Mouse (Mus musculus): Measurements from ENCODE around the gene E330034G19Rik. TPM values are rescaled to one million over a fixed set of nuclear protein-coding genes. Genes with fewer than 3 reads are reported as not detected.
"Not testable (repeated sequence)": the region's sequence is repeated elsewhere in the genome, so short reads cannot be mapped to it uniquely, and the experiment has no call there.

E330034G19Rik gene
- polyA plus RNA-seq, 1 experiment: 0.10 TPM

DNA sequence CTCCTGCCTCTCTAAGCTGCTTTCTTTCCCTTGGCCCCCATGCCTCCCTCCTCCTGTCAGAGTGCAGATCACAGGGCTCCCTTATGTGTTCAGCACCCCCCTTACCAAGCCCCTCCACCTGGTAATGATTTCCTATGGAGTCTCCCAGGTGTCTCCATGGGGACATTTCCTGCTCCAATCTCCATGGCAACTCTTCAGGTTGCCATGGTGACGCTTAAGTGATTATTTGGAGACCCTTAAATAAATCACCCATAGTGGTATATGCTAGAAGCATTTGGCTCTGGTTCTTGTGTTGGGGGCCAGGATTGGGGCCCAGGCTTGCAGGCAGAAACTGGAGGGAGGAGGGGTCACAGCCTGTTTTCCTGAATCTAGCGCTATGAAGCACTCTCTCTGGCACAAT, 30.1 kb upstream of the E330034G19Rik start:
- TF ChIP-seq POLR2A (IDR thresholded peaks at IDR 0.05; ENCODE audit: extremely low read depth, insufficient read depth, low read length) (no peak), CTCF (IDR thresholded peaks at IDR 0.05; ENCODE audit: extremely low read depth, insufficient read depth, low read length) (no peak)
- Histone ChIP-seq H3K4me1 (ENCODE audit: control insufficient read depth, insufficient read depth, low read length) (no peaks in the 10 kb centered on the region; the same call in 1 of the 2 replicates), H3K27ac (ENCODE audit: insufficient read depth, low read length) (no peak overlapping the region), H3K4me3 (ENCODE audit: insufficient read depth, low read length) (no peak overlapping the region)

DNA sequence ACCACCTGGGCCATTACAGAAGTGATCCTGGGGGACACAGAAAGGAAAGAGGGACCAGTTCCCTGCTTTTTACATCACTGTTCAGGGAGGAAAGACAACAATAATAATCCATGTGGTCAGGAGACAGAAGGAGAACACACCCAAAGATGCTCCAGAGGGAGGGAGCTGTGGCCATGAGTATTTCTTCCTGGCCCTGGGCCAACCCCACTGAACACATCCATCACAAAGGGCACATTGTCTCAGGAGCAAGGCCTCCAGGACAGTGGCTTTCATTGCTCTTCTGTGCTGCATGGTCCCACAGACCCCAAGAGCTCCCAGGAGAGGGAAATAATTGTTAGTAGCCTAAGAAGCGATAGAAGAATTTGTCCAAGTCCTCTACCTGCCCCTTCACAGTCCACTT, 23.4 kb upstream of the E330034G19Rik start:
- Histone ChIP-seq H3K4me1 (ENCODE audit: control insufficient read depth, insufficient read depth, low read length) (no peaks in the 10 kb centered on the region), H3K4me3 (ENCODE audit: insufficient read depth, low read length) (no peak overlapping the region), H3K27ac (ENCODE audit: insufficient read depth, low read length) (no peak overlapping the region)
- no peak for TF ChIP-seq CTCF (IDR thresholded peaks at IDR 0.05; ENCODE audit: extremely low read depth, insufficient read depth, low read length)
- TF ChIP-seq POLR2A (IDR thresholded peaks at IDR 0.05; ENCODE audit: extremely low read depth, insufficient read depth, low read length): no peak

DNA sequence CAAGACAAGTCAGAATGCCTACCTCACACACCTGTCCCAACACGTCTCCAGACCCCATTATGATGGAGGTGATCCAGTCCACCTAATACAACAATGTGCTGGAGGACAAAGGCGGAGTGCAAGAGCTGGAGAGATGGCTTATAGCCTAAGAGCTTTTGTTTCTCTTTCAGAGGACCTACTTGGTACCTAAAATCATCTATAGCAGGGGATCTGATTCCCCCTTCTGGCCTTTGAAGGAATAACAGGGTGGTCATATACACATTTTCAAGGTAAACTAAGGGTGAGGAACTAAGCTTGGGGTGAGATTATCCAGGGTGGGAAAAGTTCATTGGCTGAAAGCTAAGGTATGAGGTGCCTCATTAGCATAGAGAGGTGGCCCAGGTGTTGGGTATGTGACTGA, 19.4 kb upstream of the E330034G19Rik start:
- Histone ChIP-seq H3K4me1 (ENCODE audit: control insufficient read depth, insufficient read depth, low read length) (peaks cover 2% of the 10 kb centered on the region; the same call in 1 of the 2 replicates), H3K27ac (ENCODE audit: insufficient read depth, low read length) (no peak overlapping the region), H3K4me3 (ENCODE audit: insufficient read depth, low read length) (no peak overlapping the region)
- TF ChIP-seq POLR2A (IDR thresholded peaks at IDR 0.05; ENCODE audit: extremely low read depth, insufficient read depth, low read length): no peak
- TF ChIP-seq CTCF (IDR thresholded peaks at IDR 0.05; ENCODE audit: extremely low read depth, insufficient read depth, low read length): peak; percentile 11; the same call in 1 of the 2 replicates

DNA sequence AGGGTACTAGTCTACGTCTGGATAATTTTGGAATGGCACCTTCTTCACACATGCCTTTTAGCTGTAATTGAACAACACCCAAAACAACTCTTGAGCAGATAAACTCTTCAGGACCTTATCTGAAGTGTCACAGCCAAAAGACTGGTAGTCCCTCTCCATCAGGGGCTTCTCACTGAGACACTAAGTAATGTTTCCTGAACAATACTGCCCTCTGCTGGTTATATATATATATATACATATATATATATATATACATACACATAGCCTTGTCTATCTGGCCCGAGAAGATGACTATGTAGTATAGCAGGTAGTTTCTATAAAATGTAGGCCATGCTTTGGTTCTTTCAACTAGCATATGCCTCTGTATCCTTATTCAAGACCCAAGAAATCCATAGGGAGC, 17.5 kb upstream of the E330034G19Rik start:
- H3K4me1 ChIP-seq (ENCODE audit: control insufficient read depth, insufficient read depth, low read length): peaks cover 2% of the 10 kb centered on the region; the same call in 1 of the 2 replicates
- no peak for TF ChIP-seq POLR2A (IDR thresholded peaks at IDR 0.05; ENCODE audit: extremely low read depth, insufficient read depth, low read length)
- peak; percentile 18; the same call in 1 of the 2 replicates for TF ChIP-seq CTCF (IDR thresholded peaks at IDR 0.05; ENCODE audit: extremely low read depth, insufficient read depth, low read length)
- H3K27ac ChIP-seq (ENCODE audit: insufficient read depth, low read length): no peak overlapping the region
- no peak overlapping the region for H3K4me3 ChIP-seq (ENCODE audit: insufficient read depth, low read length)

DNA sequence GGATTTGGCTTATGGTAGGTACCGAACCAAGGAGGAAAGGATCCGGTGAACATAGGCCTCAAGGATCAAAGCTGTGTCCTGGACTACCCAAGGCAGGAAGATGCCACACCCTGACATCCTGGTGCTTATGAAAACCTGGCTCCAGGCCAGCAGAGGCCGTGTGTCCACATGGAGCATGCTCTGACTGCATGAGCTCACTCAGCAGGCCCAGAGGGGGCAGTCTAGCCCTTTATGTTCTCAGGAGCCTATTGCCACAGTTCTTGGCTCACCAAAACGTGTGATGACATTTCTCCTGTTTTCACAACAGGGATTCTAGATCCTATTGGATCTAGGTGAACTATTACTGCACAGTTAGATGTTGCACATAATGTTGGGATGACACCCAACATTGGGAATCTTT, 11.7 kb upstream of the E330034G19Rik start:
- TF ChIP-seq CTCF (IDR thresholded peaks at IDR 0.05; ENCODE audit: extremely low read depth, insufficient read depth, low read length) (no peak), POLR2A (IDR thresholded peaks at IDR 0.05; ENCODE audit: extremely low read depth, insufficient read depth, low read length) (no peak)
- H3K4me1 ChIP-seq (ENCODE audit: control insufficient read depth, insufficient read depth, low read length): no peaks in the 10 kb centered on the region
- H3K27ac ChIP-seq (ENCODE audit: insufficient read depth, low read length): no peak overlapping the region
- H3K4me3 ChIP-seq (ENCODE audit: insufficient read depth, low read length): no peak overlapping the region

DNA sequence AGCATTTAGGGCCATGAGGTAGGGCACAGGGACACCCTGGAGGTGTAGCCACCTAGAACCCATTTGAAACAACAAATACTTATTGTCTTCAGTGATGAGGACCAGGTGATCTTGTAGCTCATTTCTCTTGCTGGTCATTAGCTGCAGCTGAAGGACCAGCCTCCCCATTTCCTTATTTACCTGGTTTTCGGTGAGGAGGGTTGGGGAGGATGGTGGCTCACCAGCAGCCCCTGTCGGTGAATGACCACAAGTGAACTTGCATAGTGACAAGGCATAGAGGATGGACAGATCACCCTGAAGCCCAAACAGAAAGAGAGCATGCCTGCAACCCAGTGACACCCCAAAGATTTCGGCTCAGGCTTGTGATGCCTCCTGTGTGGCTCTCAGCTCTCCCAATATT, 10.7 kb upstream of the E330034G19Rik start:
- Histone ChIP-seq H3K4me3 (ENCODE audit: insufficient read depth, low read length) (no peak overlapping the region), H3K4me1 (ENCODE audit: control insufficient read depth, insufficient read depth, low read length) (no peaks in the 10 kb centered on the region), H3K27ac (ENCODE audit: insufficient read depth, low read length) (no peak overlapping the region)
- no peak for TF ChIP-seq POLR2A (IDR thresholded peaks at IDR 0.05; ENCODE audit: extremely low read depth, insufficient read depth, low read length)
- TF ChIP-seq CTCF (IDR thresholded peaks at IDR 0.05; ENCODE audit: extremely low read depth, insufficient read depth, low read length): no peak

DNA sequence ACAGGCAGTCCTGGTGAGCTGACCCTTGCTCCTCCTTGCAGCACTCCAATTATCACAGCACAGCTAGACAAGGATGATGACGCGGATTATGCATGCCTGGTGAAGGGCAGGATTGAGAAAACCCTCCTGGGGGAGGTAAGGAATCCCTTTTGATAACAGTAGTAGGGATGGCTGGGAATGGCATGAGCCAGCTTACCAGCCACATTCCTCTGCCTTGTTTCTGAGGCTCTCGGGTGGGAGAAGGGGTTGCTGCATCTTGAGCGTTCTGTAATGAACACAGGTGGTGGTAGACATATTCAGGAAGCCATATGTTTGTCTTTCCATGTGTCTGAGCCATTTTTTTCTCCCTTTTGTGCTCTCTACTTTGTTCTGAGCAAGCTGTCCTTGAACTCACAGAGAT, 6.9 kb upstream of the E330034G19Rik start:
- TF ChIP-seq CTCF (IDR thresholded peaks at IDR 0.05; ENCODE audit: extremely low read depth, insufficient read depth, low read length) (no peak), POLR2A (IDR thresholded peaks at IDR 0.05; ENCODE audit: extremely low read depth, insufficient read depth, low read length) (no peak)
- Histone ChIP-seq H3K27ac (ENCODE audit: insufficient read depth, low read length) (no peak overlapping the region), H3K4me1 (ENCODE audit: control insufficient read depth, insufficient read depth, low read length) (no peaks in the 10 kb centered on the region), H3K4me3 (ENCODE audit: insufficient read depth, low read length) (no peak overlapping the region)

DNA sequence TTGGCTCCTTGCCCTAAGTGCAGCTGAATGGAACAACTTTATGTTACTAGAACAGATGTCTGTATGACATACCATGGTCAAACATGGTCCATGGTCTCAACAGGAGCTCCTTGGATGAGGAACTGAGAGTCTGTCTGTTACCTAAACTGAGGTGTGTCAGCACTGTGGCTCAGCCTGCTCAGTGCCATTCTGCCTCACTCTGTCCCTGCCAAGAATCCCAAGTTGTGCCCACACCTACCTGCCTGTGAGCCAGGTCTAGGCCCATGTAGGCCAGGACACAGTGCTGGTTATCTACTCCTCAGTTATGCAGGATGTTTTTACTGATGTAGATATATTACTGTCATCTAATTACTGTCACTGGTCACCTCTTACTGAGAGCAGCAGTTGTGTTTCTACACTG, 2.3 kb upstream of the E330034G19Rik start:
- H3K4me1 ChIP-seq (ENCODE audit: control insufficient read depth, insufficient read depth, low read length): no peaks in the 10 kb centered on the region
- no peak overlapping the region for H3K4me3 ChIP-seq (ENCODE audit: insufficient read depth, low read length)
- H3K27ac ChIP-seq (ENCODE audit: insufficient read depth, low read length): no peak overlapping the region
- TF ChIP-seq CTCF (IDR thresholded peaks at IDR 0.05; ENCODE audit: extremely low read depth, insufficient read depth, low read length) (no peak), POLR2A (IDR thresholded peaks at IDR 0.05; ENCODE audit: extremely low read depth, insufficient read depth, low read length) (no peak)

DNA sequence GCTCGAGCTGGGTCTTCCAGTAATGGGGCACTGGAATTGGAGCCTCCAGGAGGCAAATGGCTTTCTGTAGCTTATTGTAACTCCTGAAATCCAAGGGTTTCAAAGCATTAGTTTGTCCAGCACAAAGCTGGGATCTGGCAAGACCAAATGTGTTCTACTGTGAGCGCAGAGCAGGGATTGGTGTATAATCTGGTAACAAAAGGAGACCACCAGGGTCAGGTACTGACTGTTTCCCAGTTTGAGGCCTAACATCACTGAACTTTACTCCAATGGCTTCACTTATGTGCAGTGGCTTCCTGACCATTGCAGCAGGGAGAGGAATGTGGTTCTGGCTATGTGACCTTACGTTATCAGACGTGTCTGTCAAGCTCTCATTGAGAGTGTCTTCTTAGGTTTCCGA, 617 bp downstream of the E330034G19Rik start:
- no peaks in the 10 kb centered on the region for H3K4me1 ChIP-seq (ENCODE audit: control insufficient read depth, insufficient read depth, low read length)
- H3K27ac ChIP-seq (ENCODE audit: insufficient read depth, low read length): no peak overlapping the region
- TF ChIP-seq POLR2A (IDR thresholded peaks at IDR 0.05; ENCODE audit: extremely low read depth, insufficient read depth, low read length): no peak
- TF ChIP-seq CTCF (IDR thresholded peaks at IDR 0.05; ENCODE audit: extremely low read depth, insufficient read depth, low read length): no peak
- no peak overlapping the region for H3K4me3 ChIP-seq (ENCODE audit: insufficient read depth, low read length)

DNA sequence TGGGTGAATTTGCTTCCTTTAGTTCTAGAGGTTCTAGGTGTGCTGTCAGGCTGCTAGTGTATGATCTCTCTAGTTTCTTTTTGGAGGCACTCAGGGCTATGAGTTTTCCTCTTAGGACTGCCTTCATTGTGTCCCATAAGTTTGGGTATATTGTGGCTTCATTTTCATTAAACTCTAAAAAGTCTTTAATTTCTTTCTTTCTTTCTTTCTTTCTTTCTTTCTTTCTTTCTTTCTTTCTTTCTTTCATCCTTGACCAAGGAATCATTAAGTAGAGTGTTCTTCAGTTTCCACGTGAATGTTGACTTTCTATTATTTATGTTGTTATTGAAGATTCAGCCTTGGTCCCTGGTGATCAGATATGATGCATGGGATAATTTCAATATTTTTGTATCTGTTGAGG, 9.1 kb downstream of the E330034G19Rik start:
- not testable (repeated sequence) for H3K4me3 ChIP-seq (ENCODE audit: insufficient read depth, low read length); H3K4me1 ChIP-seq (ENCODE audit: control insufficient read depth, insufficient read depth, low read length); H3K27ac ChIP-seq (ENCODE audit: insufficient read depth, low read length)

DNA sequence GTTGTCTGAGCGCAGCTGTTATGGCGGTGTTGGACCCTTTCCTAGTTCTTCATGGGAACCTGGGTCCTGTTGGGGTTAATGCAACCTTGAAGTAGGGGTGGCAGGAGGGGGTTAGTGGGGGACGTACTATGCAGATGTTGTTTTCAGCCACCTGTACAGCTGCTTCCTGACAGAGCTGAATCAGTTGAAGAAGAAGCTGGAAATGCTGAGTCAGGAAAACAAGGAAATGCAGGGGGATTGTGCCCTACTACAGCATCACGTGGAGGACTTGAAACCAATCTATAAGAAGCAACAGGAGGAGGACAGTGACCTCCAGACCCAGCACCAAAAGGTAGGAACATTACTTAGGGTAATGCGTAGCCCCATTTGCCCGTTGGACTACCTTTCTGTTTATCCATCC, 13.7 kb downstream of the E330034G19Rik start:
- no peak overlapping the region for H3K4me3 ChIP-seq (ENCODE audit: insufficient read depth, low read length)
- no peak overlapping the region for H3K27ac ChIP-seq (ENCODE audit: insufficient read depth, low read length)
- TF ChIP-seq POLR2A (IDR thresholded peaks at IDR 0.05; ENCODE audit: extremely low read depth, insufficient read depth, low read length): no peak
- TF ChIP-seq CTCF (IDR thresholded peaks at IDR 0.05; ENCODE audit: extremely low read depth, insufficient read depth, low read length): no peak
- H3K4me1 ChIP-seq (ENCODE audit: control insufficient read depth, insufficient read depth, low read length): no peaks in the 10 kb centered on the region

All from cortical plate, adult 2 months (tissue).